Mouse (Mus musculus) small intestine, adult 2 months (tissue): ENCODE measurements at regions not wholly inside any gene's neighbourhood (a gene's known extent, or its start where the extent isn't known, plus 50 kb on each side); places are given as distances from the start of the nearest gene placed in this dataset.

ENCODE experiments used
- H3K27ac ChIP-seq: fragments of 200-500 bp; 2 replicates; pipeline ENCODE4 v1.5.1; 2012; ENCODE audit warnings: low read depth, low read length, control low read depth, inconsistent platforms; ENCODE audit not compliant: insufficient read depth
- H3K27me3 ChIP-seq: fragments of 200-500 bp; 2 replicates; pipeline ENCODE4 v1.6.1; 2012; ENCODE audit warnings: mild to moderate bottlenecking, moderate library complexity, low read length, inconsistent platforms; ENCODE audit not compliant: control insufficient read depth, insufficient read depth
- H3K36me3 ChIP-seq: fragments of 200-500 bp; 2 replicates; pipeline ENCODE4 v1.6.1; 2012; ENCODE audit warnings: mild to moderate bottlenecking, low read length, control low read depth, inconsistent platforms; ENCODE audit not compliant: control insufficient read depth, insufficient read depth
- H3K4me1 ChIP-seq: fragments of 200-500 bp; 2 replicates; pipeline ENCODE4 v1.6.1; 2012; ENCODE audit warnings: low read length, inconsistent platforms, mixed read lengths; ENCODE audit not compliant: control insufficient read depth, insufficient read depth, insufficient read length
- H3K4me3 ChIP-seq: fragments of 200-500 bp; 2 replicates; pipeline ENCODE4 v1.5.1; 2012; ENCODE audit warnings: low read depth, mild to moderate bottlenecking, control low read depth, inconsistent platforms, low read length, moderate library complexity
- CTCF ChIP-seq: fragments of 200-500 bp; IDR thresholded peaks from 2 replicates; pipeline ENCODE4 v1.5.1; 2012; ENCODE audit warnings: low read depth, mild to moderate bottlenecking, control low read depth, inconsistent platforms, low read length, moderate library complexity, mixed read lengths; ENCODE audit not compliant: insufficient replicate concordance, insufficient read length; ENCODE audit errors: extremely low read depth
- POLR2A ChIP-seq: fragments of 200-500 bp; IDR thresholded peaks from 2 replicates; pipeline ENCODE4 v1.6.1; 2012; ENCODE audit warnings: low read depth, mild to moderate bottlenecking, control low read depth, inconsistent platforms, low read length, moderate library complexity
- WGBS: fragments of 180-500 bp; shearing (Covaris S2); methylation state at CpG from one replicate; pipeline ENCODE4 v1.1.7; 2018; 5-methylcytosine and 5-hydroxymethylcytosine counted together

DNA sequence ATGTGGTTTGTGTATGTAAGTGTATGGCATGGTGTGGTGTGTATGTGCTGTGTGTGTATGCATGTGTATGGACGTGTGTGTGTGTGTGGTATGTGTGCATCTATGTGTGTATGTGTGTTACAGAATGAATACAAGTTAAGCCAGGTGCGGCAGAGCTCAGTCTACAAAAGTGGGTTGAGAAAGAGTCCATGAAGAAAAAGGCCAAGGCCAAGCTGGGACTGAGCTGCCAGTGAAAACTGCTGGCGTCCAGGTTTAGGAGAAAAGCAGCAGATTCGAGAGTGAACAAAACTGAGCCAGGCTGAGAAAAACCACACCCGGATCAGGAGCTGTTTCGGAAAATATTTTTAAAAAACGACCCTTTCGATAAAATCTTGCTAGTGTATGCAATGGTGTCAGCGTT, 58.6 kb upstream of the Gm10260 start:
- H3K27ac ChIP-seq = no peak overlapping the region
- 93% methylated on average over 9 of the region's 9 CpGs for WGBS
- no peaks in the 10 kb centered on the region for H3K27me3 ChIP-seq
- H3K4me1 ChIP-seq = no peaks in the 10 kb centered on the region
- TF ChIP-seq POLR2A = no peak
- no peaks in the 10 kb centered on the region for H3K36me3 ChIP-seq
- no peak overlapping the region for H3K4me3 ChIP-seq

DNA sequence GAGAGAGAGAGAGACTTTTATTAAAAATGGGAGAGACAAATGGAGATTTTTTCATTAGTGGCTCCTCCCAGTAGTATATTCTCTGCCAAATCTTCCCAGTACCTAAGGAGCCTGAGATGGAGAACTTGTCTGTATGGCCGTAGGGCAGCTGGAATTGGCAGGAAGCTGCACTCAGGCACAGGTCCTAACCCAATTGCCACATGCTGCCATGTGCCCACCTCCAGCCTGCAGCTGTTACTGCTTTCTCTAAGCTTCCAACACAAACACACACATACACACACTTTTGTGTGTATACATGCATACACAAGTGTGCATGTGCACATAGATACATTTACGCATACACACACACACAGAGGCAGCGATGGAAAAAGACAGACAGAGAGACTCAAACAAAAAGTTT, 56.5 kb upstream of the Gm10260 start:
- no peaks in the 10 kb centered on the region for H3K36me3 ChIP-seq
- no peak for TF ChIP-seq CTCF
- no peak for TF ChIP-seq POLR2A
- H3K27ac ChIP-seq = no peak overlapping the region
- no peak overlapping the region for H3K4me3 ChIP-seq
- H3K27me3 ChIP-seq = no peaks in the 10 kb centered on the region
- 91% methylated on average over 3 of the region's 3 CpGs for WGBS
- no peaks in the 10 kb centered on the region for H3K4me1 ChIP-seq
